Mouse (Mus musculus) kidney, adult 11 months (tissue): ENCODE measurements around the gene Sdsl.
A peak's percentile ranks its signal among the peaks of the same experiment; 100 is the strongest.

Source experiments
- DNase-seq: peaks from one replicate; pipeline ENCODE4 v3.0.0; 2022

Sdsl gene

GRCm38 (mm10) chr5:120454756-120455337, 17.8 kb downstream of the Sdsl start:
- DNase-seq = no peak

- peak; percentile 51 for DNase-seq
Measured at GRCm38 (mm10) chr5:120447305-120447704, 25.3 kb downstream of the Sdsl start.

- DNase-seq = peak; percentile 70
Measured at GRCm38 (mm10) chr5:120440733-120441132, 31.9 kb downstream of the Sdsl start.

DNA sequence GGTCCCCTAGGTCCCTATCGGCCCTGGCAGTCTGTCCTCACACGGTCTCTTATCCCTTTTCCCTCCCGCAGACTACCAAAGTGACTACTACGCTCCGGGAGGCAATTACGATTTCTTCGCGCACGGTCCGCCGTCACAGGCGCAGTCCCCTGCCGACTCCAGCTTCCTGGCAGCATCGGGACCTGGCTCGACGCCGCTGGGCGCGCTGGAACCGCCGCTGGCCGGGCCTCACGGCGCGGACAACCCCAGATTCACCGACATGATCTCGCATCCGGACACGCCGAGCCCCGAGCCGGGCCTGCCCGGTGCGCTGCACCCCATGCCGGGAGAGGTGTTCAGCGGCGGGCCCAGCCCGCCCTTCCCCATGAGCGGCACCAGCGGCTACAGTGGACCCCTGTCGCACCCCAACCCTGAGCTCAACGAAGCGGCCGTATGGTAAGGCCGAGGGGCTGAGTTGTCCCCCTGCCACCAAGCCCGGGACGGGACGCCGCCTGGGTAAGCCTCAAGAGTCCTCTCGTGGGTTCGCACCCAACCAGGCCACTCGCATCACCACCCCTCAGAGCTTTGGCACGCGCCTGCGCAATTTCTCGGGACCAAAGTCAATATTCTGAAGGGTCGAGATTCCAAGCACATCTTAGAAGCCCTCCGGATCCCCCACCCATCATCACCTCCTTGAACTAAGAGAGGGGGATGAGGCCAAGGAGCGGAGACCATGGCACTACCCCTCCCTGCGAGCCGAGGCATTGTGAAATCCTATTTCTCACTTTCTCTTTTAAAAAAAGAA, 32.5 kb downstream of the Sdsl start:
- DNase-seq = no peak

- DNase-seq = no peak
Measured at GRCm38 (mm10) chr5:120438991-120439710, 33.5 kb downstream of the Sdsl start.

DNA sequence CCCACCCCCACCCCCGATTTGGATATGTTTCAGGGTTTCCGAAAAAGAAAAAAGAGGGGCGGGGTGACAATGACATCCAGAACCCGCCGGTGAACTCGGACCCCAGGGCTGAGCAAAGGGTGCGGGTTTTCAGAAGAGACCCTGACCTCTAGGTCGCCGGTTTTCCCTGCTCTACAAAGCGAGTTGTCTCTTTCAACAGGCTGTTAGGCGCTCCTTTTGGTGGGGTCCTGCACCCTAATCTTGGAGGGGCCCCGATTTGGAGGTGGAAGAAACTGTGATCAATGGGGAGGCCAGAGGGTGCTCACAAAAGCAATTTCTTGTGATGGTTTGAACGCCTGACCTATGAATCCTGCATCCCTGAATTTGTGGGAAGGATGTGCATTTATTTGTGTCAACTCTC, 34.1 kb downstream of the Sdsl start:
- DNase-seq = no peak

DNA sequence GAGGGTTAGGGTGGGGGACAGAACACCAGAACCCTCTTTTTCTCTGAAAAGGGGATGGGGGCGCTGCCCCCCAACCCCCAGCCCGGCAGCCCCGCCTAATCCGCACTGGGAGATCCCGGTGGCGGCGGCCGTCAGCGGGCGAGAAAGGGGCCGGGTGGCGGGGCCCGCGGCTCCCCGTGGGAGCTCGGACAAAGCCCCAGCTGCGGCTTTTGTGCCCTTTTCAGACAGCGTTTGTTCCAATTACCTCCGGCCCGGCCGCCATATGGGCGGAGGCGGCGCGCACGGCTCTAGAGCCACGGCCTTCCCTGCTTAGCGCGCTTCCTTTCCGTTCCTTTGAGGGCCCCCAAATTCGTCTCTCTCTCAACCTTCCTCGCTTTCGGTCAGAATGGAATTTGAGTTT, 34.6 kb downstream of the Sdsl start:
- DNase-seq = no peak

GRCm38 (mm10) chr5:120437539-120437938, 35.1 kb downstream of the Sdsl start:
- no peak for DNase-seq

DNA sequence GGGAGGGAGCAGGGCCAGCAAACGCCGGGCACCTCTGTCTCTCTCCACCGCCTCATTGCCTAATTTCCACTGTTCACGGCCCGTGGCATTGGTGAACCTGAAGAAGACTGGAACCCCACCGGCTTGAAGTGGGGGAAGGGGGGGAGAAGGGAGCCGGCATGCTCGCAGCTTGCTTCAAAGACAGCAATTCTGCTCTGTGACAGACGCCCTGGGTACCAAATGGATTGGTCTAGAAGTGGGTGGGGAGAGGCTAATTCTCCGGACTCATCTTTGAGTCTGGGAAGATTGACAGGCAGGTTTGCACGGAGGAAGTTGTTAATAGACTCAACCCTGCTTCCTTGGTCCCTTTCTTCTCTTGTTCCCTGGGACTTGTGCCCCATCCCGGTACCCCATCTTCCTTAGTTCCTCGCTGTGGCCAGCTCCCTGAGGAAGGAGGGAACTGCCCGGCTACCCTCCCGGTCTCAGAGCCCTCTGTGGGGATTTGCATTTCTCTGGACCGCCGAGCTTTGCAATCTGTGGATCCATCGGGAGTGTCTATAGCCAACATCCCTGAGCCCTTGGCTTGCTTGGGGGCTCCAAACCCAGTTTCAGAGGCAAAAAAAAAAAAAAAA, 35.6 kb downstream of the Sdsl start:
- DNase-seq = no peak

- peak; percentile 22 for DNase-seq
Measured at GRCm38 (mm10) chr5:120435731-120436501, 36.7 kb downstream of the Sdsl start.

DNA sequence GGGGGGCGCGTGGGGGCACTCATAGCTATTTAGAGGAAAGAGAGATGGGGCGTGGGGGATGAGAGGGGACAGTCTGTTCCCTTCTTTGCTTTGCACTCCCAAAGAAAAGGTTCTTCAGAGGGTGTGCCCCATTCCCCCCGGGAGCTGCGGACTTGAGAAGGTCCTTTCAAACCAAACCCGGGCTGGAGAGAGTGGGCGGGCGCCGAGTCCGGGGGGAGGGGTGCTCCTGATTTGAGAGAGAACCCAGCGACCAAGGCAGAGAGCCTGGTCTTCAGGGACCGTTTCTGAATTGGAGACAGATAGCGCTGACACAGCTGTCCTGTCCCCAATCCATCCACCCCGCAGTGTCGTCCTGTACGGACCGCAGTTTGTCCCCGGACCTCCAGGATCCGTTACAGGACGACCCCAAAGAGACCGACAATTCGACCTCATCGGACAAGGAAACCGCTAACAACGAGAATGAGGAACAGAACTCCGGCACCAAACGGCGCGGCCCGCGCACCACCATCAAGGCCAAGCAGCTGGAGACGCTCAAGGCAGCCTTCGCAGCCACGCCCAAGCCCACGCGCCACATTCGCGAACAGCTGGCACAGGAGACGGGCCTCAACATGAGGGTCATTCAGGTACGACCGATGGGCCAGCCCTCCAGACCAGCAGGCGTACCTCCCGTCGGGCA, 37.5 kb downstream of the Sdsl start:
- DNase-seq = no peak

DNA sequence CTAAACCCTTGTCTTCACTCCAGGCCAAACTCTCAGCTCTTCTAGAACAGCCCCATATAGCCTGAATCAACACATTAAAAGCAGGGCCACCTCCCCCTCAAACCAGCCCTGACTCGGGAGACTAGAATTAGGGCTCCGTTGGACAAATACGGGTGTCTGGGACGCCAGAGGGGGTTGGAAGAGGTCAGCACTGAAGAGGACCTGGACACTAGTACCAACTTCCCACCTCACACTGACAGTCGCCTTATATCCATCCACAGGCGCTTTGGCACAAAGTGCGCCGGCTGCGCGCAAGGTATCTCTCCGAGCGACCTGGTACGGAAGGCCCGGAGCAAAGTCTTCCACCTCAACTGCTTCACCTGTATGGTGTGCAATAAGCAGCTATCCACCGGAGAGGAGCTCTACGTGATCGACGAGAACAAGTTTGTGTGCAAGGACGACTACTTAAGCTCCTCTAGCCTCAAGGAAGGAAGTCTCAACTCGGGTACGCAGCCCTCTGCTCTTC, 38.3 kb downstream of the Sdsl start:
- no peak for DNase-seq

DNA sequence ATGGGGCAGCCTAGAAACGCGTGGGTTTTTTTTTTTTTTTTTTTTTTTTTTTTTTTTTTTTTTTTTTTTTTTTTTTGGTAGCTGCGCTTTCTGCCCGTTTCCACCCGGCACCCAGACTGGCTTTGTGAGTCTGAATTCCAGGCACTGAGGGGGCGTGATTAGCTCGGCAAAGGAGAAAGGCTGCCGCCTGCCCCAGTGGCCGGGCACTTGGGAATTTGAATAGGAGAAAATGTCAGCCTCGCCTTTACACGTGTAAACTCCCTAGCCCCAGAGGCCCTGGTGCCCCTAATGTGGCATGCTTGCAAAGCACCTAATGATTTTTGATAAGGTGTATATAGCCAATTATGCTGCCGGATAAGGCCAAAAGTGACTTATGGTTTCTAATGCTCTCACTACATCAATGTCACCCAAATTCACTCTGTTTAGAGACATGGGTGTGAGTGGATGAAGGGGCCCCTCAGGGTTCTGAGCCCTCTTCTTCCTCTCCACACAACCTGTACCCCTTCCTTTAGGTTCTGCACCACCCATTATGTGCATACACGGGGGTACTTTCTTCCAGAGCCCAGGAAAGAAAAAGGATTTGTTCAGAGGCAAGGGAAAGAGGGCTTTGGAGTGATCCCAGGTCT, 39.4 kb downstream of the Sdsl start:
- DNase-seq = no peak

DNA sequence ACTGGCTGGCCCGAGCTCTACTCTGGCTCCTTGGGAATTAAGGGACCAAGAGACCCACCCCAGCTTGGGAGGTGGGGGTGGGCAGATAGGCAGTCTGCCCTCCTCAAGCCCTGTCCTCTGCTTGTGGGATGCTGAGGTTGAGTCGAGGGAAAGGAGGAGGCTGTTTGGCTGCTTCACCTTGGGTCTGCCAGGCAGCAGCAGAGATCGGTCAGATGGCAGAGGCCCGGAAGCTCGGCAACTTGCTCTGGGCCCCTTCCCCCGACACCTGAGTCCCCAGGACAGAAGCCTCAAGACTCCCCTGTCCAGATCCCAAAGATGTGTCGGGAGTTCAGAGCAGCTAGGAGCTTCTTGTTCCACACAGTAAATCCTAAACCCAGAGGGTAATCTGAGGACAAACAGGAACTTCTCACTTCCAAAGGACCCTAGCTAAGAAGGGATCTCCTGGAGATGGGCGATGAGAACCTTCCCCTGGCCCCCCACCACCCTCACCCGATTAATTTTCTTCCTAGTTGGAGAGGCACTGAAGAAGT, 40.1 kb downstream of the Sdsl start:
- no peak for DNase-seq

GRCm38 (mm10) chr5:120431649-120432485, 40.7 kb downstream of the Sdsl start, which contains the start of gene Lhx5:
Gene Lhx5, plus strand, starts transcription at chr5:120431699.
- no peak for DNase-seq

DNA sequence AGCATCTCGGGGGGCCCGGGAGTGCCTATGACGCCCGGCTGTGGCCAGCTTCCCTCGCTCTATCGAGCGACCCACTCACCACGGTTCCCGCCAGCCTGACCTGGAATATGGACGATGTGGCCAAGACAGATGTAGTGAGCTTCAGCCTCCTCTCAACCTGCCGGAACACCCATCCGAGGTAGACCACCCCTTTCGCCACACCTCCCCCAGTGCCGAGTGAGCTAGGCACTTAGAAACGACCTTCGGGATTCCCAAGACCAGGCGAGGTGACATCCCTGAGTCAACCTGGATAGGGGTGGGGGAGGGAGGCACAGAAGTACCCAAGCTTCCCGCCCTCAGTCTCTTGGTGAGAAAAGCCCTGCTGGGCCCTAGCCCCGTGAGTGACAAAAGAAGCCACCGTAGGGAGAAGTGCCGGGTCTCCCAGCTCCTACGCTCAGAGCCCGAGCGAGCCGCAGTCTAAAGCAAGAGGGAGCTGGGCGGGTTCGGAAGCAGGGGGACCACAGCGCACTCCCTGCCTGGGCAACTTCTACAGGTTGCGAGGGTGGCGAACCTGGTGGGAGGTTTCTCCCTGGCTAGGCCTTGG, 41.5 kb downstream of the Sdsl start:
- no peak for DNase-seq

DNA sequence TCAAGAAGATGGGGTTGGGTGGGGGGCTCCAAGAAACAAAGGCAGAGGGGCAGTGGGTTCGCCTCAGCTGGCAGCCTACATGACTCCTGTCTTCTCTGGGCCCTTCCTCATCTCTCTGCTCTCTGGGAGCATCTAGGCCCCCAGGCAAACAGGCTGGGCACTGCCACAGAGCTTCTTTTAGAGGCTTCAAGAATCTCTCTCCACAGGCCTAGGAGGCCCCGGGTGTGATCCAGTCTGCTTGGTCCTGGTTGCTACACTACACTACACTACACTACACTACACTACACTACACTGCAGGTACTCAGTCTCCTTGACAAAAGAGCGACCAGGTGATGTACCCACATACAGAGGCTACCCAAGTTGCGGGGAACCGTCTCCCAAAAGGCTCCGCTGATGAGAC, 42.9 kb downstream of the Sdsl start:
- DNase-seq = no peak

- no peak for DNase-seq
Measured at GRCm38 (mm10) chr5:120428990-120429389, 43.6 kb downstream of the Sdsl start.

DNA sequence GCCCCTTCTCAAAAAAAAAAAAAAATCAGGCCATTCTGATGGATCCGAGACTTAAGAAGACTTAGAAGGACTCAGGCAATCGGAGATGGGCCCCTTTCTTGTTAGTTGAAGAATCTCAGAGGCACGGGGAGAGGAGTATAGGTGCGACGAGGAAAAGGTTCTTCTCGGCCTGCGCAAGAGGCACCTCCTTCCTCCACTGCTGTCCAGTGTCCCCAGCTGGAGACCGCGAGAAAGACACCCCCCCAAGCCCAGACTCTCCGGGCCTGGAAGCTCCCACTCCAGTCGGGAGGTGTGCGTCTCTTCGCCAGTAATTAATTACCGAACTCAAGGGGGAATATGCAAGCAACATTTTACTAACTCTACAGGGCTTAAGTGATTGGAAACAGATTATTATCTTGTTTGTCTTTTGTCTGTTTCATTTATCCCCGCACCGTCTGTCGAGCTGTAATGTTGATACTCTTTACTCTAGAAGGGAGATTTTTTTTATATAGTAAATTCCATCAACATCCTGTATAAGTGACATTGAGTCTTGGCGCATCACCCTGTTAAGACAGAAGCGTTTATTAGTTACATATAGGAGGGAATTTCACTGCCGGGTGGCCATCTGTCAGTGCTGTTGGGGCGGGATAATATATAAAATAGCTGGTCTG, 44.3 kb downstream of the Sdsl start:
- DNase-seq = no peak
